Mouse (Mus musculus) hindbrain, embryonic 10.5 days (tissue): ENCODE measurements around the gene Hps5. TPM values are rescaled to one million over a fixed set of nuclear protein-coding genes. Genes with fewer than 3 reads are reported as not detected.
"Not testable (repeated sequence)": the region's sequence is repeated elsewhere in the genome, so short reads cannot be mapped to it uniquely, and the experiment has no call there.

ENCODE experiments used
- DNase-seq: peaks from one replicate; pipeline ENCODE4 v3.0.0-alpha.2; 2017; ENCODE audit warnings: low spot score
- H3K27ac ChIP-seq: fragments of 300-500 bp; sonication (generic); 2 replicates; pipeline ENCODE4 v1.5.1; 2016; ENCODE audit warnings: mild to moderate bottlenecking, moderate library complexity
- H3K27me3 ChIP-seq: fragments of 300-500 bp; sonication (generic); 2 replicates; pipeline ENCODE4 v1.6.1; 2016; ENCODE audit warnings: mild to moderate bottlenecking; ENCODE audit not compliant: poor library complexity, insufficient read depth, severe bottlenecking
- H3K36me3 ChIP-seq: fragments of 300-500 bp; sonication (generic); 2 replicates; pipeline ENCODE4 v1.6.1; 2016; ENCODE audit warnings: mild to moderate bottlenecking, moderate library complexity
- H3K4me1 ChIP-seq: fragments of 300-500 bp; sonication (generic); replicated peaks from 2 replicates; pipeline ENCODE4 v1.6.1; 2016; ENCODE audit warnings: mild to moderate bottlenecking
- H3K4me3 ChIP-seq: fragments of 300-500 bp; sonication (generic); 2 replicates; pipeline ENCODE4 v1.5.1; 2016; ENCODE audit warnings: mild to moderate bottlenecking, moderate library complexity
- H3K9me3 ChIP-seq: fragments of 300-500 bp; sonication (generic); 2 replicates; pipeline ENCODE4 v1.6.1; 2016; ENCODE audit warnings: mild to moderate bottlenecking, moderate library complexity
- WGBS: fragments of 180-500 bp; shearing (Covaris S2); methylation state at CpG from one replicate; pipeline ENCODE4 v1.1.7; 2016; 5-methylcytosine and 5-hydroxymethylcytosine counted together
- polyA plus RNA-seq: library from polyadenylated mRNA; unstranded; fragments of >200 nt; fragmentation: Nextera tagmentation; extraction: Ambion mirVana; gene quantifications from 2 replicates; pipeline ENCODE4 v1.2.1, GENCODE M21; 2016

Gene Hps5
- polyA plus RNA-seq, 1 experiment from 2014 or later, result 21.1 TPM

DNA sequence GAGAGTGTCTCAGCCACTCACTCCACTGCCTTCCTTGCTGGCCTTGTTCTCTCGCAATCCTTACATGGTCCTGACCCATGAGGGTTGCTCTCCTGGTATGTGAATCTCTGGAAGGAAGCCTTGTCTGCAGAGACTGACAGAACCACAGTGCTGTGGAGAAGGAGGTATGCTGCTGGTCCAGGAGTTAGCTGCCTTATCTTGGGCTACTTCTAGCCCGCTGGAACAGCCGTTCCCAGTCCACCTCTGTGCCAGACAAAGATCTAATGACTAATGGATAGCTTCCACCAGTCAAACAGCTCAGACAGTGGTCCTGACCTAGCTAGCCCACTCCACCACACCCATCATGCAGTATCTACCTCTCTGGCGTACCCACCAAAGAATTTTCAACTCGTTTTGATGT lies 40.5 kb upstream of the Hps5 start:
- no peak overlapping the region for H3K4me3 ChIP-seq
- 81% methylated on average over 5 of the region's 5 CpGs for WGBS
- no peaks in the 10 kb centered on the region for H3K9me3 ChIP-seq
- peaks cover 65% of the 10 kb centered on the region for H3K4me1 ChIP-seq
- no peak overlapping the region for H3K27ac ChIP-seq
- DNase-seq, result no peak
- H3K36me3 ChIP-seq, result no peaks in the 10 kb centered on the region
- peaks cover 9% of the 10 kb centered on the region; the same call in 1 of the 2 replicates for H3K27me3 ChIP-seq

DNA sequence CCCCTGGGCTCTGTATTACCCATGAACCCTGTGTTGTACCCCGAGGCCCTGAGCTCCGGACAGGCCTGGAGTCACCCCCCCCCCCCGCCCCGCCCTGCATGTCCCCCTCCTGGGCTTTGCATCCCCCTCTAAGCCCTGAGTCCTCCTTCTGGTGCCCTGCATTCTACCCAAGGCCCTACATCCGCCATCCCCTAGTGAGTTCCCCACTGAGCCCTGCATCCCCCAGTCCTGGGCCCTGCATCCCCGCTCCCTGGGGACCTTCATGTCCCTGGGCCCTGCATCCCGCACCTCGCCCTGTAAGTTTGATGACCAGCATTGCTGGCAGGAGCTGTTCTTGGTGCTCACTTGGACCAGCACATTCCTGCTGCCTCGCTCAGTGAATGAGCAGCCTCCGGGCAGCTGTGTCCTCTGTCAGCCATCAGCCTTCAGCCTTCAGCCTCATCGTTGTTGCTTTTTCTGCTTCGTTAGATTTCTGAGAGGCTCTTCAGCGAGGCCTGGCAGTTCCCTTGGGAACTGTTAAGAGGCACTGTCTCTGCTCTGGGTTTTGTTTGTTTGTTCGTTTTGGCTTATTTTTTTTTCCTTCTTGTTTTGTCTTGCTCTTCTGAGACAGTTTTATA lies 39.2 kb upstream of the Hps5 start:
- 26% methylated on average over 14 of the region's 14 CpGs for WGBS
- Histone ChIP-seq H3K27me3 (no peaks in the 10 kb centered on the region), H3K27ac (peak overlapping the region; percentile 74), H3K36me3 (no peaks in the 10 kb centered on the region), H3K4me3 (no peak overlapping the region), H3K4me1 (peaks cover 64% of the 10 kb centered on the region), H3K9me3 (no peaks in the 10 kb centered on the region)
- DNase-seq, result peak; percentile 27

DNA sequence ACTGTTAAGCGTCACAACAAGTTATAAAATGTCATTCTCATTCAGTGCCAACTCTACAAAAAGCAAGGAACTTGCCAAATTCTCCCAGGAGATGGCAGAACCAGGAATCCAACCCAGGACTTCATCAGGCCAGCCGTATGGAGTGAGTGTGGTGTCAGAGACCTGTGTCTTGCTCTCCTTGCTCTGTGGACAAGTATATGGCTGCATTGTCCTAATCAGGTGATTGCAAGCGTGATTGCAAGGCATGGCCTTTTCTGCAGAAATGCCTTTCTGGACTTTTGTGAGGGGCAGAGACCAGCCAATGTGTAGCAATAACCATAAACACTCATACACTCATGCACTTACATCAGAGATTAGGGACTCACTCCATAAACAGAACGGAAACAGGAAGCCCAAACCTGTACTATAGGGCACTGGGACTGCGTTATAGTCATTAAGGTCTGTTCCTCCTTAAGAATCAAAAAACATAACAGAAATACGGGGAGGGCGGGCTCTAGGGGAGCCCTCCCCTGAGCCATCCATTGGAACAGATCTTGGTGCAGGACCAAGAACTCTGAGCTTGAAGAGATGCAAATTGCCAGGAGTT lies 37.9 kb upstream of the Hps5 start:
- 90% methylated on average over 7 of the region's 7 CpGs for WGBS
- DNase-seq, result no peak

DNA sequence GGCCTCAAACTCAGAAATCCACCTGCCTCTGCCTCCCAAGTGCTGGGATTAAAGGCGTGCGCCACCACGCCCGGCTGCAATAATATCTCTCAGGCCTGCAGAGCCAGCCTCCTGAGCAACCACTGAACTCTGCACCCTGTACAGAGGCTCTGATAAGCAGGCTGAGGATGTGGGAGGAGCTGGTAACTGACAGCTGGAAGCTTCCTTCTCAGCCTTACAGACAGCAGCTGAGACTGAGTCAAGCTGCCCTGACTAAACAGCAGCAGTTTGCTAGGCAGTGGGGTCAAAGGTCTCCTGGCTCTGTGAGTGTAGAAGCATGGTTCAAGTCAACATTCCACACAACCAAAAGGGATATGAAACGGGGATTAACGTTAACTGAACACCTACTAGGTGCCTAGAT lies 37.4 kb upstream of the Hps5 start:
- H3K4me3 ChIP-seq, result no peak overlapping the region
- no peaks in the 10 kb centered on the region for H3K36me3 ChIP-seq
- no peaks in the 10 kb centered on the region for H3K9me3 ChIP-seq
- peak; percentile 42 for DNase-seq
- peaks cover 50% of the 10 kb centered on the region for H3K4me1 ChIP-seq
- 67% methylated on average over 6 of the region's 6 CpGs for WGBS
- H3K27ac ChIP-seq, result no peak overlapping the region
- no peaks in the 10 kb centered on the region for H3K27me3 ChIP-seq

More for the DNA sequence above, 37.9 kb upstream of the Hps5 start:
- Histone ChIP-seq H3K4me3 (no peak overlapping the region), H3K27ac (no peak overlapping the region), H3K9me3 (no peaks in the 10 kb centered on the region), H3K36me3 (no peaks in the 10 kb centered on the region), H3K27me3 (no peaks in the 10 kb centered on the region), H3K4me1 (peaks cover 55% of the 10 kb centered on the region)

DNA sequence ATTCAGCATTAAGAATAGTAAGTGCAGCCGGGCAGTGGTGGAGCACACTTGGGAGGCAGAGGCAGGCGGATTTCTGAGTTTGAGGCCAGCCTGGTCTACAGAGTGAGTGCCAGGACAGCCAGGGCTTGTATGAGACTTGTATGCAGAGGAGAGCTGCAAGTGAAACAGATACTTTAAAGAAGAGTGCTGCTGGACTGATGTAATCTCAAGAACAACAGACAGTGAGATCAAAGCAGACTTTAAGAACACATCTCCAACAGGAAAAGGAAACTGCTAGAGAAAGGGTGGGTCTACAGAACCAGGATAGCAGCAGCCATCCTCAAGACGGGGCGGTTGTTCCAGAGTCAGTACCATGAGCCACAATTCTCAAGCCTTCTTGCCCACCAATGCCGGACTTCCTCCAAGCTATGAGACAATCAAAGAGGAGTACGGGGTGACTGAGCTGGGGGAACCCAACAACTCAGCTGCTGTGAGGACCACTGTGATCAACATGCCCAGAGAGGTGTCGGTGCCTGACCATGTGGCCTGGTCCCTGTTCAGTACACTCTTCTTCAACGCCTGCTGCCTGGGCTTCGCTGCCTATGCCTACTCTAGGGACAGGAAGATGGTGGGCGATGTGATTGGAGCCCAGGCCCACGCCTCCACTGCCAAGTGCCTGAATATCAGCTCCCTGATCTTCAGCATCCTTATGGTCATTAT lies 36.4 kb upstream of the Hps5 start:
- H3K36me3 ChIP-seq, DNase-seq, H3K4me3 ChIP-seq, H3K27ac ChIP-seq, H3K9me3 ChIP-seq, H3K27me3 ChIP-seq: not testable (repeated sequence)
- WGBS, result 92% methylated on average over 11 of the region's 11 CpGs
- peaks cover 42% of the 10 kb centered on the region for H3K4me1 ChIP-seq

DNA sequence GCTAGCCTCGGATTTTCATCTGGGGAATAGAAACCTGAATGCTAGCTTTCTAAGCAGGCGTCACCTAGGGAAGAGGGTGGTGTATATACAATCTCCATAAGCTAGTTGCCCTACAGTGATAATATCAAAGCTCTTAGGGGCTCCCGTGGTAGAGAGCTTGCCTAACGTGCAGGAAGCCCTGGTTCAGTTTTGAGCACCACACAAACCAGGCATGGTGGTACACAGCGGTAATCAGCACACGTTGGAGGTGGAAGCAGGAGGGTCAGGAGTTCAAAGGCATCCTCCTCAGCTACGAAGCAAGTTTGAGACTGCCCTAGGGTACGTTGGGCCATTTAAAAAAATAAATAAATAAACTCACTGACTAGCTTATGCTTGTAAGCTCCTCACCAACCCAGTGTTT lies 35.8 kb upstream of the Hps5 start:
- H3K9me3 ChIP-seq, result no peaks in the 10 kb centered on the region
- DNase-seq, result no peak
- no peaks in the 10 kb centered on the region for H3K27me3 ChIP-seq
- no peaks in the 10 kb centered on the region for H3K36me3 ChIP-seq
- WGBS, result 81% methylated on average over 8 of the region's 8 CpGs
- H3K4me1 ChIP-seq, result peaks cover 38% of the 10 kb centered on the region
- no peak overlapping the region for H3K4me3 ChIP-seq
- no peak overlapping the region for H3K27ac ChIP-seq

DNA sequence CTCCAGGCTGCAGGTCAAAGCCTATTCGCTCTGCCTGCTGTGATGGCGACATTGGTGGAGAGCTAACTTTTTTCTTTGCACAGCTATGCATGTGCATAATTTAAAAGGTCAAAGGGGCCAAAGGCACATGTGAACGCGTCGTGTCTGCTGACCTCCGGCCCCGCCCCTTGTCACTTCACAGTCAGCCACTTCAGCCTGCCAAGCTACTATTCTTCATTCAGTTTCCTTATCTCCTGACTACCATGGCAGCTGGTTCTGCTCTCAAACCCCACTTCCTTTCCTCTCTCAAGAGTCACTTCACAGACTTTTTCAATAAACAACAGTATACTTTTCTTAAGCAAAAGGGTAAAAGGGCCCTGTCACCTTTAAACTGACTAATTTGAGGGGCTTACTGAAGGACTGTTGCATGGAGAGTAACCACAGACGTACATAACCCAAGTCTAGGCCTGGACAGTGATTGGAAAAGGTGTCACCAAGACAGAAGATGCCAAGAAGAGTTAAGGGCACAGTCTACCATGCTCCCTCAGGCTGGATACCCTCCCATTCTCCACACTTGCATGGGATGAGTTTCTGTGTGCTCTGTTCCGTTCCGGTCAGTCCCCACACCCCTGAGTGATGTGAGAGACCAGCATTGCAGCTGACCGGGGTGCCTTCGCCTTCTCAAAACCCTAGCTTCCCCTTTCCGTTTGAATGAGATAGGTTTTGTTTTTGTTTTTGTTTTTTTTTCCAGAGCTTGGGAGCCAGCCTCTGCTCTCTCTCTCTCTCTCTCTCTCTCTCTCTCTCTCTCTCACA lies 35.1 kb upstream of the Hps5 start:
- peak; percentile 38 for DNase-seq
- Histone ChIP-seq H3K4me3 (no peak overlapping the region), H3K4me1 (peaks cover 38% of the 10 kb centered on the region), H3K36me3 (no peaks in the 10 kb centered on the region), H3K27me3 (no peaks in the 10 kb centered on the region), H3K9me3 (no peaks in the 10 kb centered on the region), H3K27ac (no peak overlapping the region)
- WGBS, result 51% methylated on average over 13 of the region's 13 CpGs

DNA sequence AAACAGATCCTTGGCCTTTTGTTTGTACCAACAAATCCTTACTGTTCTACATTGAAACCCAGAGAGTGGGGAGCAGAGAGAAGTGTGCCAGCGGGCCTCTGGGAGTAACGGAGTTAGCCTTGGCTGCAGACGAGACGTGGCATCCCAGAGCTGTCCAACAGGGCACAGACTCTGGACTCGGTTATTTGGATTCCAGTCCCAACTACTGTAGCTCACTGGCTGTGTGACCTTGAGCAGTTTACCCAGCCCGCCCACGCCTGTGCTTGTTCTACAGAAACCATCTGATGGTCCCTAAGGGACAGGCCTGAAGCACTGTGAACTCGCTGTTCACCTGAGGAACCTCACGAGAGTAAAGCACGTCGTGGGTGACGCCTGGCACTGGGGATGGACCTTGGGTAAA lies 34.0 kb upstream of the Hps5 start:
- no peak overlapping the region for H3K4me3 ChIP-seq
- DNase-seq, result no peak
- no peaks in the 10 kb centered on the region for H3K9me3 ChIP-seq
- WGBS, result 88% methylated on average over 12 of the region's 12 CpGs
- H3K36me3 ChIP-seq, result no peaks in the 10 kb centered on the region
- H3K27ac ChIP-seq, result no peak overlapping the region
- peaks cover 30% of the 10 kb centered on the region for H3K4me1 ChIP-seq
- H3K27me3 ChIP-seq, result no peaks in the 10 kb centered on the region

DNA sequence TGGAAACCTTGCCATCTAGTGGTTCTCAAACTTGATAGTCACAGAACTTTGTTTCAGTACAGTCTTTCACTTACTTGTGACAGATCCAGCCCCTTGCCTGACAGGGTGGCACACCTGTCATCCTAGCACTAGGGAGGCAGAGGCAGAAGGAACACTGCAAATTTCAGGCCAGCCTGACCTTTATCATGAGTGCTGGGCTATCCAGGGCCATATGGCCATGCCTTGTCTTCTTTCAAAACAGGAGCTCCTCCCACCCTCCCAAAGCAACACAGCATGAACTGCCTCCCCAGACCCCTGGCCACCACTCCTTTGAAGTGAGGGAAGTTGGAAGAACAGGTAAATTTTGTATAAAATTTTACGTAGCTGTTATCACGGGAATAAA lies 31.9 kb upstream of the Hps5 start:
- WGBS, result 88% methylated on average over 2 of the region's 2 CpGs
- no peak for DNase-seq
- H3K4me3 ChIP-seq, result no peak overlapping the region

DNA sequence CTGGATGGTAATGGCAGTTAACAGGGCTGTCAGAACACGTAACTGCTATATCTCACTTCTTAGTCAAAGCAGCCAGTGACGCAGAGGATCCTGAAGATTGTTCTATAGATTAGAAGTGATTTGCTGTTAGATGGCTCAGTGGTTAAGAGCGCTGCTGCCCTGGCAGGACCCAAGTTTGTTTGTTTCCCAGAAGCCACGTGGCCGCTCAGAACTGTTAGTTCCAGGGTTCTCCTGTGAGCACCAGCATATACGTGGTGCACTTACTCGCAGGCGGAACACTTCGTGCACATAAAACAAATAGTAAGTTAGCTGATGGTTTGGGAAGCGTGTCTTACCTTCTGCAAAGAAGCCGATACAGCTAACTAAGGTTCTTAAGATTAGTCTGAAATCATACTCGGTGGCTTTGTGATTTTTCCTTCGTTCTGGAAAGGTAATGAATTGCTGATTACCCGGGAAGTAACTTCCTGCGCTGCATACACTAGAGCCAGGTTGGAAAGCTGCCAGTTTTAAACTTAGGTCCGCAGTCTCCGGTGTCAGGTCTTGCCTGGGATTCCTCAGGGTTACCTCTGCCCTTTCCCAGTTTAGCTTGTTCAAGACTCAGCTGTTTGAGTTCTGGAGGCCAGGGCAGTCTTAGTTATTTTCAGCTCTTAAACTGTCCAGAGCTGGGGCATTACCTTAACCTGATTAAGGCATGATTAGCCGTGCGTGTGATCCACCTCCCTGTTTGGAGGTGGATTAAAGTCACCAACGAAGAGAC lies 31.4 kb upstream of the Hps5 start:
- Histone ChIP-seq H3K36me3 (peaks cover 25% of the 10 kb centered on the region), H3K27ac (no peak overlapping the region), H3K9me3 (no peaks in the 10 kb centered on the region), H3K27me3 (no peaks in the 10 kb centered on the region), H3K4me1 (peaks cover 18% of the 10 kb centered on the region), H3K4me3 (no peak overlapping the region)
- WGBS, result 86% methylated on average over 20 of the region's 20 CpGs
- no peak for DNase-seq

More for the DNA sequence above, 31.9 kb upstream of the Hps5 start:
- Histone ChIP-seq H3K36me3 (peaks cover 19% of the 10 kb centered on the region), H3K4me1 (peaks cover 18% of the 10 kb centered on the region), H3K9me3 (no peaks in the 10 kb centered on the region), H3K27ac (no peak overlapping the region), H3K27me3 (no peaks in the 10 kb centered on the region)

DNA sequence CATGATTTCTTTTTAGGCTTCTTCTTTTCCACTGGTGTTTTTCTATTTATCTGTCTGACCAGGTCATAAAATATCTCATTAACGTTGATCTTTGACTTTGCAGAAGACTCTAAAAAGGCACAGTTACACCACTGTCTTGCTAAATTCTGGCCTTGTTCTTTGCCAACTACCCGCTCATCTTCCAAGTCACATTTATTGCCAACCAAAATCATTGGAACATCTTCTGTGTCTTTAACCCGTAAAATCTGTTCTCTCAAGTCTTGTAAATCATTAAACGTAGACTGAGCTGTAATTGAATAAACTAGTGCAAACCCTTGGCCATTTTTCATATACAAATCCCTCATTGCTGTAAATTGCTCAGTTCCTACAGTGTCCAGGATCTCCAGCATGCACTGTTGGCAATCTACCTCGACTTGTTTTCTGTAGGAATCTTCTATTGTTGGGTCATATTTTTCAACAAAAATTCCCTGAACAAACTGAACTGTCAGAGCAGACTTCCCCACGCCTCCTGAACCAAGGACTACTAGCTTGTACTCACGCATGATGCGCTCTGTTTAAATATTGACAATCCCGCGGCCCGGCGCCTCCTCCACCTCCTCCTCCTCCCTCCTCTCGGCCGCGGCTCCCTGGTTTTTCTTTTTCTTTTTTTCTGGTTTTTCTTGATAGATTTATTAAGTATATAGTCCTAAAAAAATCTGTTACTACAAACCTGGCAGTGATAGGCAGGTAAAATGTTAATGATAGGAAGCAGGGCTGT lies 25.2 kb upstream of the Hps5 start:
- H3K36me3 ChIP-seq, result peaks cover 80% of the 10 kb centered on the region
- WGBS, result 93% methylated on average over 15 of the region's 15 CpGs
- H3K9me3 ChIP-seq, H3K27me3 ChIP-seq, H3K27ac ChIP-seq, DNase-seq, H3K4me3 ChIP-seq, H3K4me1 ChIP-seq: not testable (repeated sequence)

DNA sequence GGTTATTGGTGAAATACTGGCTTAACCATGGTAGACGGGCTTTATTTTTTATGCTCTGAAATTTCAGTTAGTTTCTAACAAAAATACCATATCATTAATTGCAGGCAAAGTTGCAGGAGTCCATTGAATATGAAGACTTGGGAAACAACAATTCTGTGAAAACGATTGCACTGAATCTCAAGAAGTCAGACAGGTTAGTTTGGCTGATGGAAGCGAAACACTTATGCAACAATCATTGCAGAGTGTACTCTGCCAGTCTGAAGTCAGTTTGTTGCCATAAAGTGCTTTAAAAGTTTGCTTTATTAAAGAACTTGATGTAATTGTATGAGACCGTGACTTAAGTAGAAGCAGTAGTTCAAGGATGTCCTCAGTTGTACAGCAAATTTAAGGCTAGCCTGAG lies 18.1 kb upstream of the Hps5 start:
- no peak for DNase-seq
- 93% methylated on average over 4 of the region's 4 CpGs for WGBS
- Histone ChIP-seq H3K4me1 (no peaks in the 10 kb centered on the region), H3K4me3 (no peak overlapping the region), H3K36me3 (peaks cover 96% of the 10 kb centered on the region), H3K9me3 (no peaks in the 10 kb centered on the region), H3K27me3 (no peaks in the 10 kb centered on the region), H3K27ac (no peak overlapping the region)
